Mouse (Mus musculus): ENCODE data around the gene Folr2.

DNA sequence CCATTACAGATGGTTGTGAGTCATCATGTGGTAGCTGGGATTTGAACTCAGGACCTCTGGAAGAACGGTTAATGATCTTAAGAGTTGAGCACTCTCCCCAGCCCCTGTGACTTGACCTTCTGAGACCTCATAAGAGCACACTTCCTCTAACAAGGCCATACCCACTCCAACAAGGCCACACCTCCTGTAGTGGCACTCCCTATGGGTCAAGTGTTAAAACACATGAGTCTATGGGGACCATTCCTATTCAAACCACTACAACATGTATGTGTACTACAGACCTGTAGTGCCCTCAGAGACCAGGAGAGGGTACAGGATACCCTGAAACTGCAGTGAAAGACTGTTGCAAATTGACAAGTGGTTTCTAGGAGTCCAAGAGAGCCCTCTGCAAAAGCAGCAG, 9.1 kb downstream of the Folr2 start:
- no peak for TF ChIP-seq CTCF (IDR thresholded peaks at IDR 0.05; ENCODE audit: low read depth)
- no peak for TF ChIP-seq EP300 (IDR thresholded peaks at IDR 0.05; ENCODE audit: low read depth)
